8 mouse cellular contexts compared by ENCODE assay signal in the genomic region with DNA sequence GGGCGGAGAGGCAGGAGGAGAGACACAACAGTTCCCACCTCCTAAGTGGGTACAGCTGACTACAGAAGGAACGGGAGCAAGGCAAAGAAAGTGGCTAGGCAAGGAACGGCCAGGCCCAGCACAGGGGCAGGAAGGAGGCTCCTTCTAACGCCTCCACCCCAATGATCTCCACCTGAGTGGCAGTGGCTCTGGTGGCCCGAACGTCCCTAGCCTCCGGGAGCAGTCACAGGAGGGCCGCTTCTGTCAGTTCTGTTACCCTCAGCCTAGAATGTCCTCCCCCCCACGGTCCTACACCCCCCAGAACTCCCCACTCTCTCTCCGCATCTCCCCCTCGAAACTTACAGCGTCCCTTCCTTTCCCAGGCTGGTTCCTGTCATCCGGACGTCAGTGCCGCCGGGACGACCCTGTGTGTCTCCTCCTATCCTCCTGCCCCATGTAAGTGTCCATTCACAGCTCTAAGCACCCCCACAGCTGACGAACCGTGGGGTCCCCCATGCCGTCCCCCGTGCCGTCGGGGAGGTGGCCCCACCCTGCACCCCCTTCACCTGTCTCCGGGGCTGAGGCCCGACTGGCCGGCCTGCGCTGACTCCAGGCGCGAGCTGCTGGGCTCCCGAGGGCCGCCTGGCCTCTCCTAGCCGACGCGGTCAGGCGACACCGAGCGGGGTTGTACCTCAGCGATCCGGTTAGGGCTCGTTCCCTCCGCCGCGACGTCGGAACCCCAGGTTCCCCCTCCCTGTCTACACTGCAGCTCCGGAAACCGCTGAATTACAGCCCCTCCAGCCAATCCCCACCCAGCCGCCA. TPM values are rescaled to one million over a fixed set of nuclear protein-coding genes. Genes with fewer than 3 reads are reported as not detected.
DNase-seq lines count a peak whose midpoint lies in the region; ATAC-seq lines count a peak whose summit lies in the region.

No protein-coding gene starts in this region.

- no peaks in the 10 kb centered on the region for H3K27me3 ChIP-seq in heart, embryonic 15.5 days
- H3K27me3 ChIP-seq in limb, embryonic 13.5 days = no peaks in the 10 kb centered on the region
- H3K27me3 ChIP-seq in midbrain, embryonic 16.5 days (ENCODE audit: control insufficient read depth, insufficient read depth, low read depth, low read length) = no peaks in the 10 kb centered on the region

- peak overlapping the region; percentile 96 for H3K9ac ChIP-seq in heart, embryonic 15.5 days
- H3K9ac ChIP-seq in limb, embryonic 13.5 days = peak overlapping the region; percentile 89
- H3K9ac ChIP-seq in midbrain, embryonic 16.5 days (ENCODE audit: low read depth, low read length) = peak overlapping the region; percentile 82

- no peaks in the 10 kb centered on the region for H3K9me3 ChIP-seq in heart, embryonic 15.5 days (replicated peaks)
- H3K9me3 ChIP-seq in limb, embryonic 13.5 days = no peaks in the 10 kb centered on the region
- H3K9me3 ChIP-seq in midbrain, embryonic 16.5 days (replicated peaks; ENCODE audit: control insufficient read depth, low read length, poor library complexity, severe bottlenecking) = no peaks in the 10 kb centered on the region

- peak; percentile 41 for DNase-seq in cerebellum, adult 11-12 months
- DNase-seq in A20 (ENCODE audit: low read depth, low spot score) = peak; percentile 68
- peak; percentile 46 for DNase-seq in cerebellum, adult 9-11 months
- DNase-seq in layer of hippocampus, adult 9-10 months (ENCODE audit: low spot score) = no peak

- peak overlapping the region; percentile 79 for H3K4me2 ChIP-seq in heart, embryonic 15.5 days
- peak overlapping the region; percentile 81 for H3K4me2 ChIP-seq in limb, embryonic 13.5 days (replicated peaks)
- peak overlapping the region; percentile 91 for H3K4me2 ChIP-seq in midbrain, embryonic 16.5 days (ENCODE audit: low read length)

- ATAC-seq in cerebellum, adult (ENCODE audit: insufficient number of reproducible peaks, low FRiP score, low TSS enrichment) = no peak; the same call in 1 of the 2 replicates
- ATAC-seq in heart, embryonic 15.5 days (replicated peaks; ENCODE audit: insufficient number of reproducible peaks, insufficient read depth, low FRiP score, low read depth) = no peak
- ATAC-seq in limb, embryonic 13.5 days (ENCODE audit: low FRiP score, low read depth) = no peak; the same call in 1 of the 2 replicates
- peak; percentile 21 for ATAC-seq in midbrain, embryonic 16.5 days

- peaks cover 39% of the 10 kb centered on the region for H3K4me1 ChIP-seq in heart, embryonic 15.5 days (replicated peaks)
- H3K4me1 ChIP-seq in limb, embryonic 13.5 days = peaks cover 30% of the 10 kb centered on the region
- H3K4me1 ChIP-seq in midbrain, embryonic 16.5 days (ENCODE audit: control insufficient read depth, insufficient read depth, low read length) = peaks cover 23% of the 10 kb centered on the region

- no peaks in the 10 kb centered on the region for H3K36me3 ChIP-seq in heart, embryonic 15.5 days
- no peaks in the 10 kb centered on the region for H3K36me3 ChIP-seq in limb, embryonic 13.5 days
- no peaks in the 10 kb centered on the region for H3K36me3 ChIP-seq in midbrain, embryonic 16.5 days (ENCODE audit: control insufficient read depth, insufficient read depth, low read length)

- H3K4me3 ChIP-seq in heart, embryonic 15.5 days = peak overlapping the region; percentile 96
- H3K4me3 ChIP-seq in limb, embryonic 13.5 days = peak overlapping the region; percentile 94
- H3K4me3 ChIP-seq in midbrain, embryonic 16.5 days (ENCODE audit: low read depth, low read length) = peak overlapping the region; percentile 78

- peak overlapping the region; percentile 91 for H3K27ac ChIP-seq in heart, embryonic 15.5 days
- H3K27ac ChIP-seq in limb, embryonic 13.5 days = peak overlapping the region; percentile 86
- peak overlapping the region; percentile 63 for H3K27ac ChIP-seq in midbrain, embryonic 16.5 days (ENCODE audit: low read length)

- WGBS in heart, embryonic 15.5 days = under 1% methylated on average over 47 of the region's 48 CpGs
- under 1% methylated on average over 48 of the region's 48 CpGs for WGBS in limb, embryonic 13.5 days
- under 1% methylated on average over 45 of the region's 48 CpGs for WGBS in midbrain, embryonic 16.5 days

RNA-seq across cellular contexts. Expression of a gene that starts 0.4 kb away (rescaled TPM):
- polyA plus RNA-seq in heart, embryonic 15.5 days (2015; fragmentation: Nextera tagmentation; extraction: Ambion mirVana) = 50.6 and 60.8 TPM in 2 replicates
- polyA plus RNA-seq in limb, embryonic 13.5 days (2015; fragmentation: Nextera tagmentation; extraction: Ambion mirVana) = 42.4 and 50.3 TPM in 2 replicates
- polyA plus RNA-seq in midbrain, embryonic 16.5 days (2015; fragmentation: Nextera tagmentation; extraction: Ambion mirVana) = 37.3 and 39.0 TPM in 2 replicates

RNA-seq across cellular contexts. Expression of a gene that starts 31.8 kb away (rescaled TPM):
- polyA plus RNA-seq in heart, embryonic 15.5 days (2015; fragmentation: Nextera tagmentation; extraction: Ambion mirVana) = 429 and 457 TPM in 2 replicates
- 136 and 142 TPM in 2 replicates for polyA plus RNA-seq in limb, embryonic 13.5 days (2015; fragmentation: Nextera tagmentation; extraction: Ambion mirVana)
- 40.0 TPM in 2 replicates for polyA plus RNA-seq in midbrain, embryonic 16.5 days (2015; fragmentation: Nextera tagmentation; extraction: Ambion mirVana)
